Mouse (Mus musculus) embryonic facial prominence, embryonic 11.5 days (tissue): Measurements from ENCODE around the gene Slc39a10. TPM values are rescaled to one million over a fixed set of nuclear protein-coding genes. Genes with fewer than 3 reads are reported as not detected.
"Not testable (repeated sequence)": the region's sequence is repeated elsewhere in the genome, so short reads cannot be mapped to it uniquely, and the experiment has no call there.

ENCODE experiments used
- ATAC-seq: fragments of 200-750 bp; cut with Nextera tagmentation; replicated peaks from 2 replicates; pipeline ENCODE4 v1.8.0; 2017; ENCODE audit warnings: low read depth; ENCODE audit not compliant: insufficient number of reproducible peaks, low FRiP score, low TSS enrichment
- DNase-seq: peaks from one replicate; pipeline ENCODE4 v3.0.0-alpha.2; 2015; ENCODE audit warnings: low spot score
- H3K27ac ChIP-seq: fragments of 300-500 bp; sonication (generic); replicated peaks from 2 replicates; pipeline ENCODE4 v1.5.1; 2014; ENCODE audit warnings: mild to moderate bottlenecking, low read depth, low read length, control low read depth
- H3K27me3 ChIP-seq: fragments of 300-500 bp; sonication (generic); 2 replicates; pipeline ENCODE4 v1.6.1; 2014; ENCODE audit warnings: mild to moderate bottlenecking, low read length, moderate library complexity, mixed read lengths; ENCODE audit not compliant: control insufficient read depth, insufficient read depth
- H3K36me3 ChIP-seq: fragments of 300-500 bp; sonication (generic); replicated peaks from 2 replicates; pipeline ENCODE4 v1.6.1; 2014; ENCODE audit warnings: low read depth, mild to moderate bottlenecking, low read length, moderate library complexity, mixed read lengths; ENCODE audit not compliant: control insufficient read depth, insufficient read depth
- H3K4me1 ChIP-seq: fragments of 300-500 bp; sonication (generic); 2 replicates; pipeline ENCODE4 v1.6.1; 2014; ENCODE audit warnings: low read length, mixed read lengths; ENCODE audit not compliant: control insufficient read depth, insufficient read depth
- H3K4me2 ChIP-seq: fragments of 300-500 bp; sonication (generic); 2 replicates; pipeline ENCODE4 v1.6.1; 2014; ENCODE audit warnings: low read depth, mild to moderate bottlenecking, control low read depth, low read length, moderate library complexity
- H3K4me3 ChIP-seq: fragments of 300-500 bp; sonication (generic); 2 replicates; pipeline ENCODE4 v1.5.1; 2014; ENCODE audit warnings: low read depth, low read length, control low read depth
- H3K9ac ChIP-seq: fragments of 300-500 bp; sonication (generic); replicated peaks from 2 replicates; pipeline ENCODE4 v1.6.1; 2014; ENCODE audit warnings: mild to moderate bottlenecking, control low read depth, low read length
- H3K9me3 ChIP-seq: fragments of 300-500 bp; sonication (generic); replicated peaks from 2 replicates; pipeline ENCODE4 v1.6.1; 2016; ENCODE audit warnings: mild to moderate bottlenecking, low read length, inconsistent platforms, mixed read lengths; ENCODE audit not compliant: control insufficient read depth
- WGBS: fragments of 180-500 bp; shearing (Covaris S2); extraction: QIAGEN DNeasy Blood & Tissue Kit; methylation state at CpG from one replicate; pipeline ENCODE4 v1.1.7; 2014; 5-methylcytosine and 5-hydroxymethylcytosine counted together
- polyA plus RNA-seq: library from polyadenylated mRNA; unstranded; fragments of >200 nt; fragmentation: Nextera tagmentation; extraction: Ambion mirVana; gene quantifications from 2 replicates; pipeline ENCODE4 v1.2.1, GENCODE M21; 2014

The Slc39a10 gene
- polyA plus RNA-seq, 1 experiment from 2014 or later: 96.2 TPM

DNA sequence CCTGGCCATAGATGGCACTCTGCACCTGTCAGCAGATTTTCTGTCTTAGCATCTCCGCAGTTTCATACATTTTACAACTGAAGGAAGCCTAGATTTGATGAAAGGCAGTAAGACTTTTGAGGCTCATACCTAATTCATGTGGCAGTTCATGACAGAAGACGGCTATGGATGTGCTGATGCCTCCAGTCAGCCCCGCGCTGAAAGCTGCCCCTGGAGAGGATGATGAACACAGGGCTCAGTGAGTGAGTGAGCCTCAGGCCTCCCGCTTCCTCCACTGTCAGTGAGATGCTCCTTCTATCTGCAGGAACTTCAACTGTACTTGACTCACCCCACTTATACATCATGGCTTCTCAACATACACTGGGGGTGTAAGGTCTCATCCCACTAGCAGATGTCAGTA lies 74.7 kb downstream of the Slc39a10 start:
- Histone ChIP-seq H3K4me1 (no peaks in the 10 kb centered on the region), H3K27ac (no peak overlapping the region), H3K9me3 (no peaks in the 10 kb centered on the region), H3K9ac (no peak overlapping the region), H3K4me2 (no peak overlapping the region), H3K36me3 (peaks cover 8% of the 10 kb centered on the region), H3K4me3 (no peak overlapping the region), H3K27me3 (no peaks in the 10 kb centered on the region)
- ATAC-seq (no peak), DNase-seq (no peak)
- 92% methylated on average over 5 of the region's 5 CpGs for WGBS

DNA sequence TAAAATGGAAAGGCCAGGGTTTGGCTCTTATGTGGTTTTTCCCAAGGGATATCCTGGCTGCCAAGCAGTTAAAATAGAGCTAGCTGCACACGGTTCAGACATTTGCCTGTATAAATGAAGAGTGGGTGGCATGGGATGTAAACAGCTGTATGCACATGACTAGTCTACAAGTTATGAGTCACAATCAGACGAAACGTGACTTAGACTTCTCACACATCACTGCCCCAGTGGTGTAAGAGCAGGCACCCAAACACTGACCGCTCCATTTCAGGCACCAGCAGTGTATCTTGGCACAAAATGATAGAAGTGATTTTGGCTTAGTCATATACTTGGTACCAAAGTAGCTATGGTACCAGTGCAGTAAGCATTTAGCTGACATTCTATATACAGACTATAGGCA lies 84.0 kb downstream of the Slc39a10 start:
- not testable (repeated sequence) for ATAC-seq, H3K4me2 ChIP-seq, H3K27ac ChIP-seq, H3K4me1 ChIP-seq, H3K36me3 ChIP-seq, H3K27me3 ChIP-seq, DNase-seq, H3K4me3 ChIP-seq, H3K9ac ChIP-seq, H3K9me3 ChIP-seq
- 89% methylated on average over 4 of the region's 4 CpGs for WGBS

DNA sequence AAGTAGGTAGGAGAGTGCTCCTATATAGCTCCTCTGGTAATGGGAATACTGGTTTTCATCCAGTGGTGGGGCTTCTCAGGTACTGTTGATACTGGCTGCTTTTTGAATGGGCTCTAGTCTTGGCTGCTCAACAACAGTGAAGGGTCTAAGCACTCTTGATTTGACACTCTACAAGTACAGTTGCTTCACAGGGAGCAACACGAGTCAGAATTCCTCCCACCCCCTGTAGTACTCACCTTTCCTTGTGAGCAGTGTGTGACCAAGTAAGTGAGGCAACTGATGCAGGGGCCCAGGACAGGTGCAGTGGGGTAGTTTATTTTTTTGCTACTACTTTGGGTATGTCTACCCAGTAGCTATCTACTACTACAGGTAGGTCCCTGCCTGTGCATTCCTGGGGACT lies 87.6 kb downstream of the Slc39a10 start:
- Histone ChIP-seq H3K27me3 (no peaks in the 10 kb centered on the region), H3K27ac (no peak overlapping the region), H3K4me2 (no peak overlapping the region), H3K9me3 (no peaks in the 10 kb centered on the region), H3K36me3 (no peaks in the 10 kb centered on the region), H3K4me3 (no peak overlapping the region), H3K9ac (no peak overlapping the region), H3K4me1 (no peaks in the 10 kb centered on the region)
- no peak for ATAC-seq
- 88% methylated on average over 1 of the region's 1 CpGs for WGBS
- DNase-seq: no peak

DNA sequence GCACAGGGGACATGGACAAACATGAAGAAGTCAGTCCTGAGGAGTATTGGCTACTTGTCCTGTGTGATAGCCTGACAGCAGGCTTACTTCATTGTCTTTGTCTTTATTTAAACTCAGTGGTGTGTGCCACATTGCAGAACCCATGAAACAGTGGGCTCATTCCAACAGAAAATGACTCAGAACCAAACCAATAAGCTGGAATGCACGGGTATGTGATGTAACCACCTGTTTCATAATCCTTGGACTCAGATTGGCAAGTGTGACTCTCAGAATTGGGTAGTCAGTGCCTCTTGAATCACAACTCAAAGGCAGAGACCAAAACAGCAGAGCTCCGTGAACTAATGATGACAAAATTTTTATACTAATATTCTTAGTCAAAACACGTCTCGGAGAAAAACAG lies 110.4 kb downstream of the Slc39a10 start:
- H3K27me3 ChIP-seq, H3K27ac ChIP-seq, H3K4me3 ChIP-seq, H3K36me3 ChIP-seq, H3K4me1 ChIP-seq, H3K9me3 ChIP-seq, H3K9ac ChIP-seq, ATAC-seq, H3K4me2 ChIP-seq, DNase-seq: not testable (repeated sequence)
- WGBS: 88% methylated on average over 4 of the region's 4 CpGs

DNA sequence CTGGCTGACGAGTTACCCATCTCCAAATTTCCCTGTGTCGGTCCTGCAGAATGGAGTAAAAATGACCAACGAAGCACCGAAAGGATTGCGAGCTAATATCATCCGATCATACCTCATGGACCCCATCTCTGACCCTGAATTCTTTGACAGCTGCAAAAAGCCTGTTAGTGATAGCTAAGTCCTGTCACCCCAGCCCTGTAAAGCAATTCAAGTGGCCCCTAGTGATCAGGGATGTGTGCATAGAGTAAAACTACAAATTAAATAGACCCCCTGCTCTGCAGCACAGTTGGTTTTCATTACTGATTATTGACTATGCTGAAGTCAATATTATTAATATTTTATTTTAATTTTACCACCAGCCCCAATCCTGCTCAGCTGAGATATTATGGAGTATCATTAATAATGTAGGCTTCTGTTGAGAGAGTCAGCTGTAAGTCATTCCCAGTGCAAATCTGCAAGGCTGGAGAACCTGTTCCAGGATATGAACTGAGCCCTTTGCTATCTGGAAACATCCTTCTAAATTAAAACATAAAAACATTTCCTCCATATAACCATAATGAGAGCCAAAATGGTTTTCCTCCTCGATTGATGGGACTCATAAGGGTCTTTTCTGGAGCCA lies 122.5 kb downstream of the Slc39a10 start:
- WGBS: 86% methylated on average over 7 of the region's 7 CpGs

DNA sequence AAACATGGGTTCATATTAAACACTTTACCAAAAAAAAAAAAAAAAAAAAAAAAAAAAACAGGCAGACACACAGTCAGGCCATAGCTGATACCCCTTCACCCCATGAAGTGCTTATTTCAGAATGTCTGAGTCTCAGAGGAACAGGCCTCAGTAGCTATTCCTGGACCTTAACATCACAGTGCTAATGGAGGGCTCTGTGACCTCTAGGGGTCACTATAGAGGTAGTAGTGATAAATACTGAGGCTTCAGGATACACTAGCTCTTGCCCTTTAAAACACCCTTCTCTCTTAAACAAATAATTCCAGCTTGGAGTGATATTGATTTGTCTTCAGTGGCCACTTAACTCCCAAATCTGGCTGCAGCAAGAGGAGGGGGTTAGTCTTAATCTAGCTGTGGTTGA lies 123.3 kb downstream of the Slc39a10 start:
- not testable (repeated sequence) for H3K27ac ChIP-seq, H3K9me3 ChIP-seq, H3K9ac ChIP-seq, H3K4me3 ChIP-seq, ATAC-seq, H3K36me3 ChIP-seq, H3K4me1 ChIP-seq, H3K27me3 ChIP-seq, H3K4me2 ChIP-seq
- peak; percentile 20 for DNase-seq

More for the DNA sequence above, 122.5 kb downstream of the Slc39a10 start:
- not testable (repeated sequence) for H3K27me3 ChIP-seq, H3K4me1 ChIP-seq, H3K36me3 ChIP-seq, H3K4me3 ChIP-seq, H3K9ac ChIP-seq, DNase-seq, H3K27ac ChIP-seq, ATAC-seq, H3K4me2 ChIP-seq, H3K9me3 ChIP-seq

DNA sequence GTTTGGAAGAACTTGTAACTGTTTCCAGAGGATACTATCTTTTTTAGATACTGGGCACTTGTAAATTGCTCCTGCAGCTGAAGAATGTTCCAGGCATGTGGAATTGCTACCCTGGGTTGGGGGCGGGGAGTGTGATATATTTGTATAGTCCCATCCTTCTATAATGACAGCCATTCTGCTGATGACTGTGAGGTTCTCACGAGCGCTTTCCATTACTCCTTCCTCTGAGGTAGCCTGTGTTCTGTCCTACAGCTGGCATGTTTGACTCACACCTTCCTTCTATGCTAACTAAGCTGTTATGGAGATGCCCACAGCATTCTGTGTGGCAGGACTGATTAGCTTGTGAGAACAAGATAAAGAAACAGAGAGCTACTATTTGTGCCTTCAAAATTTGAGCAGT lies 128.1 kb downstream of the Slc39a10 start:
- ATAC-seq, H3K27me3 ChIP-seq, H3K27ac ChIP-seq, DNase-seq, H3K4me3 ChIP-seq, H3K4me2 ChIP-seq, H3K4me1 ChIP-seq, H3K9me3 ChIP-seq, H3K9ac ChIP-seq, H3K36me3 ChIP-seq: not testable (repeated sequence)
- 84% methylated on average over 3 of the region's 3 CpGs for whole genome bisulfite sequencing
